Mouse (Mus musculus) mesoderm, embryonic 11.5 days (tissue): ENCODE measurements at regions not wholly inside any gene's neighbourhood (a gene's known extent, or its start where the extent isn't known, plus 50 kb on each side); places are given as distances from the start of the nearest gene placed in this dataset.
A peak's percentile ranks its signal among the peaks of the same experiment; 100 is the strongest.

Source experiments
- DNase-seq: peaks from one replicate; pipeline ENCODE4 v3.0.0-alpha.2; 2012; ENCODE audit warnings: low read depth, low spot score

- no peak for DNase-seq
These were observed 224.0 kb upstream of the Gm6657 start for GRCm38 (mm10) chr12:77970026-77970425.

- peak; percentile 61 for DNase-seq
These were observed 221.9 kb upstream of the Gm6657 start for GRCm38 (mm10) chr12:77972165-77972564.

- no peak for DNase-seq
These were observed 217.1 kb upstream of the Gm6657 start for GRCm38 (mm10) chr12:77976952-77977351.

GRCm38 (mm10) chr12:77986738-77987137, 207.3 kb upstream of the Gm6657 start:
- no peak for DNase-seq

- no peak for DNase-seq
These were observed 204.3 kb upstream of the Gm6657 start for GRCm38 (mm10) chr12:77989766-77990165.

GRCm38 (mm10) chr12:77991627-77992026, 202.4 kb upstream of the Gm6657 start:
- DNase-seq = no peak

GRCm38 (mm10) chr12:77994176-77994575, 199.9 kb upstream of the Gm6657 start:
- DNase-seq = no peak

- DNase-seq = no peak
These were observed 196.1 kb upstream of the Gm6657 start for GRCm38 (mm10) chr12:77997916-77998315.

GRCm38 (mm10) chr12:78000401-78000800, 193.6 kb upstream of the Gm6657 start:
- no peak for DNase-seq

- no peak for DNase-seq
These were observed 192.2 kb upstream of the Gm6657 start for GRCm38 (mm10) chr12:78001846-78002245.

GRCm38 (mm10) chr12:78033766-78034165, 160.3 kb upstream of the Gm6657 start:
- no peak for DNase-seq

GRCm38 (mm10) chr12:78046582-78046981, 147.5 kb upstream of the Gm6657 start:
- DNase-seq = no peak

GRCm38 (mm10) chr12:78055956-78056355, 138.1 kb upstream of the Gm6657 start:
- DNase-seq = peak; percentile 65

GRCm38 (mm10) chr12:78057166-78057565, 136.9 kb upstream of the Gm6657 start:
- no peak for DNase-seq

- no peak for DNase-seq
These were observed 134.1 kb upstream of the Gm6657 start for GRCm38 (mm10) chr12:78059965-78060364.

- no peak for DNase-seq
These were observed 128.0 kb upstream of the Gm6657 start for GRCm38 (mm10) chr12:78066024-78066423.

- no peak for DNase-seq
These were observed 121.1 kb upstream of the Gm6657 start for GRCm38 (mm10) chr12:78072935-78073334.

GRCm38 (mm10) chr12:78074290-78074802, 119.7 kb upstream of the Gm6657 start:
- no peak for DNase-seq

GRCm38 (mm10) chr12:78077285-78077684, 116.8 kb upstream of the Gm6657 start:
- no peak for DNase-seq

GRCm38 (mm10) chr12:78082163-78082562, 111.9 kb upstream of the Gm6657 start:
- DNase-seq = no peak

GRCm38 (mm10) chr12:78086016-78086415, 108.0 kb upstream of the Gm6657 start:
- no peak for DNase-seq

- no peak for DNase-seq
These were observed 106.1 kb upstream of the Gm6657 start for GRCm38 (mm10) chr12:78087921-78088320.

GRCm38 (mm10) chr12:78094471-78094870, 99.6 kb upstream of the Gm6657 start:
- DNase-seq = no peak

GRCm38 (mm10) chr12:78095352-78095751, 98.7 kb upstream of the Gm6657 start:
- DNase-seq = no peak
